Mouse (Mus musculus) heart, adult 8-10 months (tissue): ENCODE data around the gene Nup107. TPM values are rescaled to one million over a fixed set of nuclear protein-coding genes. Genes with fewer than 3 reads are reported as not detected.

Experiments used
- DNase-seq: peaks from one replicate; pipeline ENCODE4 v3.0.0; 2022; ENCODE audit warnings: low spot score
- total RNA-seq, 4 experiments: library from RNA; stranded (reverse); gene quantifications; 2 replicates each; pipeline ENCODE4 v1.2.4; 2022

Gene Nup107
- total RNA-seq, 4 experiments from 2014 or later, result 7.0 to 8.4 (median 7.8) TPM

DNA sequence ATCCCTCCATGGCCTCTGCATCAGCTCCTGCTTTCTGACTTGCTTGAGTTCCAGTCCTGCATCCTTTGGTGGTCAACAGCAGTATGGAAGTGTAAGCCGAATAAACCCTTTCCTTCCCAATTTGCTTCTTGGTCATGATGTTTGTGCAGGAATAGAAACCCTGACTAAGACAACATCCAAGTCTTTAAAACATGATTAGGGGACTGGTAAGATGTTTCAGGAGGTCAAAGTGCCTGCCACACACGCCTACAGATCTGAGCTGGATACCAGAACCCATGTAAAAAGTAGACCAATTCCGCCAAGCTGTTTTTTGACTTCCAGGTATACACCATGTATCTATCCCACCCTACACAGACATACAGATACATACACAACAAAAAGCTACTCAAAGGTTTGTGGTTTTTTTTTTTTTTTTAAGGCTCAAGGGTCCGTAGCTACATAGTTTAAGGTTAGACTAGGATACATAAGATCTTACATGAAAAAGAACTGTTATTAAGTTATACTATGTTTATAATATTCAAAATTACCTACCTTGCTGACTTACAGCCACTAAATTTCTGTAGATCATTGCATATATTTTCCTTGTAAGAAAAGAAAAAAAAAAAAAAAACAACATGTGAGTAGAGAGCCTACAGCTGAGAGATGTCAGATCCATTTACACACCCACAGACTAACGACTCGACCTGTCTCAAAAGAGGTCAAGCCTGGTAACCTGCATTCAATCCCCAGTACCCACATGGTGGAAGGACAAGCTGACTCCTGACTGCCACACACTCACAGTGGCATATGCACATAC is 91.3 kb downstream of the Nup107 start:
- no peak for DNase-seq

Other genes starting within 250 kb of the Nup107 start
- gene Cpm, start 163.2 kb downstream of the Nup107 start, total RNA-seq, result 1 to 10 TPM; 2.8 to 3.8 (median 3.4) TPM
- gene Mdm2, start 81.9 kb downstream of the Nup107 start, total RNA-seq, result 10 to 100 TPM; 47.6 to 55.1 (median 50.9) TPM
- gene Slc35e3, start 46.3 kb downstream of the Nup107 start, total RNA-seq, result 1 to 10 TPM; 7.7 to 9.3 (median 7.8) TPM
- gene Rap1b, start 53.3 kb upstream of the Nup107 start, total RNA-seq, result 10 to 100 TPM; 38.8 to 47.5 (median 44.8) TPM